Mouse (Mus musculus): ENCODE measurements around the gene Gm4553. TPM values are rescaled to one million over a fixed set of nuclear protein-coding genes. Genes with fewer than 3 reads are reported as not detected.
"Not testable (repeated sequence)": the region's sequence is repeated elsewhere in the genome, so short reads cannot be mapped to it uniquely, and the experiment has no call there.

Gm4553 gene
- total and polyA plus RNA-seq, 2 experiments from 2014 or later = not detected

- no peaks in the 10 kb centered on the region for H3K36me3 ChIP-seq (ENCODE audit: insufficient read depth)
- no peaks in the 10 kb centered on the region for H3K27me3 ChIP-seq (ENCODE audit: insufficient read depth, low read length)
- H3K4me3 ChIP-seq (ENCODE audit: low read depth, low read length) = no peak overlapping the region
- no peak for ATAC-seq
- 30% methylated on average over 2 of the region's 2 CpGs for WGBS
- H3K4me2 ChIP-seq (ENCODE audit: low read depth) = no peak overlapping the region
- H3K27ac ChIP-seq (ENCODE audit: low read depth, low read length) = no peak overlapping the region
- no peak overlapping the region for H3K9ac ChIP-seq
- DNase-seq = no peak
- TF ChIP-seq CTCF (IDR thresholded peaks at IDR 0.05; ENCODE audit: low read depth) = no peak
- no peaks in the 10 kb centered on the region for H3K9me3 ChIP-seq (ENCODE audit: low read length)
- H3K4me1 ChIP-seq (ENCODE audit: insufficient read depth) = no peaks in the 10 kb centered on the region
Observed at GRCm38 (mm10) chr7:142188156-142188555, 22.6 kb upstream of the Gm4553 start.

GRCm38 (mm10) chr7:142181021-142181420, 15.5 kb upstream of the Gm4553 start:
- no peaks in the 10 kb centered on the region for H3K4me1 ChIP-seq (ENCODE audit: insufficient read depth)
- TF ChIP-seq CTCF (IDR thresholded peaks at IDR 0.05; ENCODE audit: low read depth) = no peak
- H3K9ac ChIP-seq = no peak overlapping the region
- no peaks in the 10 kb centered on the region for H3K36me3 ChIP-seq (ENCODE audit: insufficient read depth)
- DNase-seq (no peak), ATAC-seq (no peak)
- H3K4me3 ChIP-seq (ENCODE audit: low read depth, low read length) = no peak overlapping the region
- H3K27ac ChIP-seq (ENCODE audit: low read depth, low read length) = no peak overlapping the region
- no peaks in the 10 kb centered on the region for H3K9me3 ChIP-seq (ENCODE audit: low read length)
- no peak overlapping the region for H3K4me2 ChIP-seq (ENCODE audit: low read depth)
- 64% methylated on average over 1 of the region's 1 CpGs for WGBS
- H3K27me3 ChIP-seq (ENCODE audit: insufficient read depth, low read length) = no peaks in the 10 kb centered on the region

- Histone ChIP-seq H3K36me3 (ENCODE audit: insufficient read depth) (no peaks in the 10 kb centered on the region), H3K4me3 (ENCODE audit: low read depth, low read length) (no peak overlapping the region), H3K4me1 (ENCODE audit: insufficient read depth) (no peaks in the 10 kb centered on the region), H3K9me3 (ENCODE audit: low read length) (no peaks in the 10 kb centered on the region), H3K27ac (ENCODE audit: low read depth, low read length) (no peak overlapping the region), H3K9ac (no peak overlapping the region), H3K4me2 (ENCODE audit: low read depth) (no peak overlapping the region), H3K27me3 (ENCODE audit: insufficient read depth, low read length) (no peaks in the 10 kb centered on the region)
- DNase-seq (no peak), ATAC-seq (no peak)
- 78% methylated on average over 1 of the region's 1 CpGs for WGBS
- TF ChIP-seq CTCF (IDR thresholded peaks at IDR 0.05; ENCODE audit: low read depth) = no peak
Observed at GRCm38 (mm10) chr7:142178685-142179084, 13.1 kb upstream of the Gm4553 start.

DNA sequence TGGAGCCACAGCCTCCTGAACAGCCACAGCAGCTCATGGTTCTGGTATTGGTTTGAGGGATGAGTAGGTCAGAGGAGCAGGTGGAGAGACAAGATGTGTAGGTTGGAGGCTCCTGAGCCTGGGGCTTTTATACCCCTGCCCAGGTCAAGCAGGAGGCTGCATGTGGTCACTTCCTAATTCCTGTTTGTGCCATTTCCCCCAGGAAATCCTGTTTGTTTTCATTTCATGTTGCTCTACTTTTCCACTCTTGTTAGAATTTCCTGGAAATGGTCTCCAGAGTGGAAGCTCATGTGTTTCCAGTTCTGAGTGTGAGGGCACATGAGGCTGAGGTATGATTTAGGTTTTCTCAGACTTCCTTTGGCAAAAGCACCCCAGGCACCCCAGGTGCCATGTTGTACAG, 10.4 kb upstream of the Gm4553 start, which contains the start of gene Krtap5-2:
Krtap5-2 (minus strand) TSS at position 101 of the 400 bp plus-strand sequence.
- not testable (repeated sequence) for H3K36me3 ChIP-seq (ENCODE audit: insufficient read depth); H3K9ac ChIP-seq; H3K4me2 ChIP-seq (ENCODE audit: low read depth); H3K27ac ChIP-seq (ENCODE audit: low read depth, low read length); H3K27me3 ChIP-seq (ENCODE audit: insufficient read depth, low read length); H3K4me3 ChIP-seq (ENCODE audit: low read depth, low read length); H3K9me3 ChIP-seq (ENCODE audit: low read length); ATAC-seq; DNase-seq; H3K4me1 ChIP-seq (ENCODE audit: insufficient read depth)

DNA sequence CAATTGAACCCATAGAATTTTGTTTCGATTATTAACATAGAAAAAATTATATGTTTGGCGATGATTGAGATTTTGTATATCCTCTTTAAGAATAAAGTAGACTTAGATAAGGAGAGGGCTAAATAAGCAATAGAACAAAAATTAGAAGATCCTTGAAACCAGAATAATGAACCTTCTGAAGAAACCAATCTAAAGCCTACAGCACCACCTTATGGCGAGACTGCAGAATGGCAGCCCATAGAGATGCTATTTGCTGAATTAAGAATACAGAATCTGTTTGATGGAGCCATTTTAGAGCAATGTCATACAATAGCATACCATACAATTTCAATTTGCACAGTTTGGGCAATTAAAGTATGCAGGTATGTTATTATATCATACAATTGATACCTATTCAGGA, 4.3 kb upstream of the Gm4553 start:
- Histone ChIP-seq H3K9ac (no peak overlapping the region), H3K4me1 (ENCODE audit: insufficient read depth) (no peaks in the 10 kb centered on the region), H3K9me3 (ENCODE audit: low read length) (no peaks in the 10 kb centered on the region), H3K4me3 (ENCODE audit: low read depth, low read length) (no peak overlapping the region), H3K27me3 (ENCODE audit: insufficient read depth, low read length) (no peaks in the 10 kb centered on the region), H3K27ac (ENCODE audit: low read depth, low read length) (no peak overlapping the region), H3K4me2 (ENCODE audit: low read depth) (no peak overlapping the region), H3K36me3 (ENCODE audit: insufficient read depth) (no peaks in the 10 kb centered on the region)
- 49% methylated on average over 3 of the region's 3 CpGs for WGBS
- peak; percentile 77 for TF ChIP-seq CTCF (IDR thresholded peaks at IDR 0.05; ENCODE audit: low read depth)
- ATAC-seq = no peak
- peak; percentile 77 for DNase-seq

DNA sequence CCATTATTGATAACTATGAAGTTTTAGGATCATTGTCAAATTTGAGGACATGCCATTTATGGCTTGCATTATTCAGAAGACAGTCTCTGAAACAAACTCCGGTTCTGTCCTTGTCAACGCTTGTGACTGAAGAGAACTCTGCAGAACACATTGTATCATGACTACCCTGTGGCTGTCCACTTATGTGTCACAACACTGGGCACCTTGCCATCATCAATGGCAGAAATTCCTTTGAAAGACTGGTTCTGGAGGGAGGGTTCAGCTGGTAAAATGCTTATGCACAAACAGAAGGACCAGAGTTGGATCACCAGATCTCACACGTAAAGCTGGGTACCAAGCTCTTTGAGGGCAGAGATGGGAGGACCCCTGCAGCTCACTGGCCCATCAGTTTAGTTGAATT, 6.2 kb downstream of the Gm4553 start:
- ATAC-seq = no peak
- Histone ChIP-seq H3K9ac (no peak overlapping the region), H3K9me3 (ENCODE audit: low read length) (no peaks in the 10 kb centered on the region), H3K4me3 (ENCODE audit: low read depth, low read length) (no peak overlapping the region), H3K27ac (ENCODE audit: low read depth, low read length) (no peak overlapping the region), H3K27me3 (ENCODE audit: insufficient read depth, low read length) (no peaks in the 10 kb centered on the region), H3K36me3 (ENCODE audit: insufficient read depth) (no peaks in the 10 kb centered on the region), H3K4me2 (ENCODE audit: low read depth) (no peak overlapping the region), H3K4me1 (ENCODE audit: insufficient read depth) (no peaks in the 10 kb centered on the region)
- no peak for TF ChIP-seq CTCF (IDR thresholded peaks at IDR 0.05; ENCODE audit: low read depth)
- WGBS = 88% methylated on average over 3 of the region's 3 CpGs
- DNase-seq = no peak

DNA sequence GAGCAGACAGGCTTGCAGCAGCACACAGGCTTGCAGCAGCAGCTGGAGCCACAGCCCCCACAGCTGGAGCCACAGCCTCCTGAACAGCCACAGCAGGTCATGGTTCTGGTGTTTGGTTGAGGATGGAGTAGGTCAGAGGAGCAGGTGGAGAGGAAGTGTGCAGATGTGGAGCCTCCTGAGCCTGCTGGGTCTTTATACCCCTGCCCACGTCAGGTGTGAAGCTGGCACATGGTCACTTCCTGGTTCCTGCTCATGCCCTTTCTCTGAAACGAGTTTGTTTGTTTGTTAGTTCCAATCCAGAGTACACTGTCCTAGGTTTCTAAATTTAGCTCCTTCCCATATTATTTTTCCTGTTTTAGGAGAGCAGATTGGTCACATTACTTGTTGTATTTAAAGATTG, 8.5 kb downstream of the Gm4553 start, which contains the start of gene Gm29735:
Gm29735 (minus strand) TSS at position 101 of the 400 bp plus-strand sequence.
- WGBS = 44% methylated on average over 2 of the region's 2 CpGs
- not testable (repeated sequence) for H3K4me2 ChIP-seq (ENCODE audit: low read depth); ATAC-seq; H3K36me3 ChIP-seq (ENCODE audit: insufficient read depth); H3K9me3 ChIP-seq (ENCODE audit: low read length); DNase-seq; H3K9ac ChIP-seq; H3K27me3 ChIP-seq (ENCODE audit: insufficient read depth, low read length); H3K27ac ChIP-seq (ENCODE audit: low read depth, low read length); H3K4me1 ChIP-seq (ENCODE audit: insufficient read depth); H3K4me3 ChIP-seq (ENCODE audit: low read depth, low read length)

DNA sequence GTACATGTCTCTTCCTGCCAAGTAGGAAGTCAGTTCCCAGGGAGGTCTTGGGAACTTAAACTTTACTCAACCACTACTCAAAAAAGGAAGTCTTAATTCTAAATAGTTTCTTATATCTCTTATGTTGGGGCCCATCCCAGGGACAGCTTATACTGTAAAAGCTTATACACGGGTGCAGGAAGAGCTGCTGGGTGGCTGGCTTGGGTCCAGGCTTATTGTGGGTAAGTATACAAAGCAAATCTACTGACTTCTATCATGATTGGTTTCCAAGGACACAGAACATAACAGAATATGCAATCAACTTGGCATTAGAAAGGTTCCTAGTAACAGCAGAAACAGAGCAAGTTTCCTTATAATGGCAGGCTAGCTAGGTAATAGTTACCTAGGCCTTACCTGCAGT, 10.2 kb downstream of the Gm4553 start:
- WGBS = 38% methylated on average over 1 of the region's 1 CpGs
- H3K4me3 ChIP-seq (ENCODE audit: low read depth, low read length) = no peak overlapping the region
- TF ChIP-seq CTCF (IDR thresholded peaks at IDR 0.05; ENCODE audit: low read depth) = no peak
- no peak overlapping the region for H3K27ac ChIP-seq (ENCODE audit: low read depth, low read length)
- no peak overlapping the region for H3K9ac ChIP-seq
- no peak for ATAC-seq
- H3K4me1 ChIP-seq (ENCODE audit: insufficient read depth) = no peaks in the 10 kb centered on the region
- H3K36me3 ChIP-seq (ENCODE audit: insufficient read depth) = no peaks in the 10 kb centered on the region
- no peak overlapping the region for H3K4me2 ChIP-seq (ENCODE audit: low read depth)
- H3K27me3 ChIP-seq (ENCODE audit: insufficient read depth, low read length) = no peaks in the 10 kb centered on the region
- no peaks in the 10 kb centered on the region for H3K9me3 ChIP-seq (ENCODE audit: low read length)
- DNase-seq = no peak

Data from forebrain, postnatal 0 days (tissue).